ENCODE assay signal across 41 mouse cellular contexts in genomic region chr10:115595748-115596147, GRCm38 (mm10). TPM values are rescaled to one million over a fixed set of nuclear protein-coding genes. Genes with fewer than 3 reads are reported as not detected.
"Had no signal": no experiment of that assay in that cellular context is flagged by ENCODE, and none has a peak within 500 bp of the region (broad histone marks: within the 10 kb centered on the region; RNA-seq: fewer than 3 reads in every experiment).

No protein-coding gene starts in this region.

- H3K4me1 ChIP-seq: liver, embryonic 12.5 days; liver, embryonic 13.5 days; liver, embryonic 15.5 days; lung, embryonic 15.5 days; megakaryocyte, embryonic 14.5 days; midbrain, embryonic 12.5 days; midbrain, embryonic 13.5 days; midbrain, embryonic 15.5 days; neural tube, embryonic 12.5 days had no signal

- H3K9me3 ChIP-seq: limb, embryonic 10.5 days; limb, embryonic 12.5 days; limb, embryonic 13.5 days; limb, embryonic 15.5 days; liver, embryonic 12.5 days; liver, embryonic 13.5 days; liver, embryonic 15.5 days; lung, embryonic 15.5 days; midbrain, embryonic 10.5 days; midbrain, embryonic 12.5 days; midbrain, embryonic 13.5 days; midbrain, embryonic 15.5 days; neural tube, embryonic 12.5 days had no signal

- H3K36me3 ChIP-seq: limb, embryonic 10.5 days; limb, embryonic 12.5 days; limb, embryonic 13.5 days; limb, embryonic 15.5 days; liver, embryonic 12.5 days; liver, embryonic 13.5 days; liver, embryonic 15.5 days; lung, embryonic 15.5 days; midbrain, embryonic 10.5 days; midbrain, embryonic 12.5 days; midbrain, embryonic 13.5 days; midbrain, embryonic 15.5 days; neural tube, embryonic 12.5 days had no signal

- H3K27me3 ChIP-seq: liver, embryonic 12.5 days; liver, embryonic 15.5 days; lung, embryonic 15.5 days; megakaryocyte, embryonic 14.5 days; midbrain, embryonic 12.5 days; midbrain, embryonic 15.5 days; neural tube, embryonic 12.5 days had no signal

- H3K9ac ChIP-seq: limb, embryonic 12.5 days; limb, embryonic 13.5 days; limb, embryonic 15.5 days; liver, embryonic 12.5 days; liver, embryonic 13.5 days; liver, embryonic 14.5 days; liver, embryonic 15.5 days; liver, postnatal 0 days; lung, embryonic 14.5 days; lung, embryonic 15.5 days; midbrain, embryonic 12.5 days; midbrain, embryonic 13.5 days; midbrain, embryonic 15.5 days; neural tube, embryonic 12.5 days had no signal

- H3K4me2 ChIP-seq: limb, embryonic 12.5 days; limb, embryonic 13.5 days; limb, embryonic 15.5 days; liver, embryonic 11.5 days; liver, embryonic 12.5 days; liver, embryonic 13.5 days; liver, embryonic 15.5 days; lung, embryonic 14.5 days; lung, embryonic 15.5 days; midbrain, embryonic 11.5 days; midbrain, embryonic 12.5 days; midbrain, embryonic 13.5 days; midbrain, embryonic 15.5 days; neural tube, embryonic 12.5 days had no signal

- H3K4me3 ChIP-seq: limb, embryonic 10.5 days; limb, embryonic 12.5 days; limb, embryonic 13.5 days; limb, embryonic 15.5 days; liver, embryonic 12.5 days; liver, embryonic 13.5 days; liver, embryonic 15.5 days; lung, embryonic 15.5 days; megakaryocyte, embryonic 14.5 days; midbrain, embryonic 10.5 days; midbrain, embryonic 12.5 days; midbrain, embryonic 13.5 days; midbrain, embryonic 15.5 days; myocyte; neural tube, embryonic 12.5 days had no signal

- ATAC-seq: liver, embryonic 12.5 days; liver, postnatal 0 days; lung, postnatal 0 days; midbrain, embryonic 13.5 days; midbrain, embryonic 15.5 days; midbrain, embryonic 16.5 days had no signal

- DNase-seq: left cerebral cortex, postnatal 4 days; liver; liver, embryonic 13.5 days; liver, postnatal 0 days; lung, adult 18-20 months; lung, adult 2 months; lung, embryonic 14.5 days; lung, postnatal 10 days; lung, postnatal 14 days; lung, postnatal 36 days; lung, postnatal 4 days; midbrain, embryonic 14.5 days had no signal

- H3K27ac ChIP-seq: limb, embryonic 10.5 days; limb, embryonic 12.5 days; limb, embryonic 13.5 days; limb, embryonic 15.5 days; liver, embryonic 12.5 days; liver, embryonic 13.5 days; liver, embryonic 14.5 days; liver, embryonic 15.5 days; lung, embryonic 15.5 days; macrophage; midbrain, embryonic 10.5 days; midbrain, embryonic 12.5 days; midbrain, embryonic 13.5 days; midbrain, embryonic 15.5 days; neural tube, embryonic 12.5 days had no signal

RNA-seq across cellular contexts. Expression of gene Lgr5, which starts 8.2 kb away (rescaled TPM):
- total RNA-seq: monocyte, adult 5-6 weeks had no signal
- polyA plus RNA-seq: macrophage had no signal

RNA-seq across cellular contexts. Expression of gene A930009A15Rik, which starts 26.0 kb away (rescaled TPM):
- total RNA-seq: liver, adult 2 months; megakaryocyte, adult 5-6 weeks; megakaryocyte-erythroid progenitor cell, adult 5-6 weeks; monocyte, adult 5-6 weeks had no signal
- polyA plus RNA-seq: limb, embryonic 10.5 days; limb, embryonic 11.5 days; limb, embryonic 12.5 days; limb, embryonic 13.5 days; limb, embryonic 14.5 days; limb, embryonic 15.5 days; liver, adult 2 months; liver, embryonic 11.5 days; liver, embryonic 12.5 days; liver, embryonic 13.5 days; liver, embryonic 14.5 days; liver, embryonic 15.5 days; liver, embryonic 16.5 days; lung, adult 2 months; lung, embryonic 14.5 days; lung, embryonic 15.5 days; lung, embryonic 16.5 days; lung, postnatal 0 days; macrophage; myocyte; neural tube, embryonic 11.5 days had no signal
